Mouse (Mus musculus): ENCODE data around the gene Drosha.

GRCm38 (mm10) chr15:12901197-12901570, 76.6 kb downstream of the Drosha start:
- TF ChIP-seq CTCF (IDR thresholded peaks at IDR 0.05; ENCODE audit: low read depth, low read length): no peak
- no peak for TF ChIP-seq POLR2A (IDR thresholded peaks at IDR 0.05; ENCODE audit: extremely low read depth, insufficient read depth, low read length)

Data from liver, adult 2 months (tissue).